Mouse (Mus musculus) liver, adult 2 months (tissue): ENCODE data around the gene Nes. TPM values are rescaled to one million over a fixed set of nuclear protein-coding genes. Genes with fewer than 3 reads are reported as not detected.

Experiments used
- DNase-seq: peaks from one replicate; pipeline ENCODE4 v3.0.0-alpha.2; 2011; ENCODE audit warnings: low read depth, low spot score; ENCODE audit errors: extremely low read depth
- H3K27ac ChIP-seq: fragments of 200-500 bp; replicated peaks from 2 replicates; pipeline ENCODE4 v1.5.1; 2012; ENCODE audit warnings: low read depth, mild to moderate bottlenecking, control low read depth, inconsistent platforms, low read length; ENCODE audit not compliant: insufficient read depth
- H3K27me3 ChIP-seq: fragments of 200-500 bp; 2 replicates; pipeline ENCODE4 v1.6.1; 2012; ENCODE audit warnings: mild to moderate bottlenecking, moderate library complexity, low read length, inconsistent platforms; ENCODE audit not compliant: control insufficient read depth, insufficient read depth
- H3K36me3 ChIP-seq: fragments of 200-500 bp; 2 replicates; pipeline ENCODE4 v1.6.1; 2012; ENCODE audit warnings: low read length, inconsistent platforms; ENCODE audit not compliant: control insufficient read depth, insufficient read depth
- H3K4me1 ChIP-seq: fragments of 200-500 bp; 2 replicates; pipeline ENCODE4 v1.6.1; 2011; ENCODE audit warnings: low read length; ENCODE audit not compliant: control insufficient read depth, insufficient read depth
- H3K4me3 ChIP-seq: fragments of 200-500 bp; 2 replicates; pipeline ENCODE4 v1.5.1; 2011; ENCODE audit warnings: low read depth, mild to moderate bottlenecking, control low read depth, low read length, moderate library complexity; ENCODE audit not compliant: insufficient read depth
- H3K79me2 ChIP-seq: fragments of 200-500 bp; 2 replicates; pipeline ENCODE4 v1.6.1; 2012; ENCODE audit warnings: inconsistent platforms, mild to moderate bottlenecking, low read length, moderate library complexity; ENCODE audit not compliant: control insufficient read depth, insufficient read depth
- H3K9ac ChIP-seq: fragments of 200-500 bp; 2 replicates; pipeline ENCODE4 v1.6.1; 2012; ENCODE audit warnings: low read depth, mild to moderate bottlenecking, control low read depth, inconsistent platforms, low read length
- CTCF ChIP-seq: fragments of 200-500 bp; IDR thresholded peaks from 2 replicates; pipeline ENCODE4 v1.5.1; 2011; ENCODE audit warnings: low read depth, low read length, control low read depth
- POLR2A ChIP-seq: fragments of 200-500 bp; IDR thresholded peaks from 2 replicates; pipeline ENCODE4 v1.6.1; 2011; ENCODE audit warnings: low read length, control low read depth; ENCODE audit not compliant: insufficient read depth; ENCODE audit errors: extremely low read depth
- WGBS: fragments of 180-500 bp; shearing (Covaris S2); methylation state at CpG from one replicate; pipeline ENCODE4 v1.1.7; 2018; 5-methylcytosine and 5-hydroxymethylcytosine counted together
- polyA plus RNA-seq: library from polyadenylated mRNA; depleted of rRNA; stranded (reverse); fragments of >200 nt; gene quantifications from 2 replicates; pipeline ENCODE4 v1.2.3, GENCODE M21; 2012
- total RNA-seq: library from RNA; depleted of rRNA; stranded (reverse); fragments of >200 nt; gene quantifications from 2 replicates; pipeline ENCODE4 v1.2.3, GENCODE M21; 2014

The Nes gene
- total and polyA plus RNA-seq, 2 experiments = 0.53 to 0.65 TPM

DNA sequence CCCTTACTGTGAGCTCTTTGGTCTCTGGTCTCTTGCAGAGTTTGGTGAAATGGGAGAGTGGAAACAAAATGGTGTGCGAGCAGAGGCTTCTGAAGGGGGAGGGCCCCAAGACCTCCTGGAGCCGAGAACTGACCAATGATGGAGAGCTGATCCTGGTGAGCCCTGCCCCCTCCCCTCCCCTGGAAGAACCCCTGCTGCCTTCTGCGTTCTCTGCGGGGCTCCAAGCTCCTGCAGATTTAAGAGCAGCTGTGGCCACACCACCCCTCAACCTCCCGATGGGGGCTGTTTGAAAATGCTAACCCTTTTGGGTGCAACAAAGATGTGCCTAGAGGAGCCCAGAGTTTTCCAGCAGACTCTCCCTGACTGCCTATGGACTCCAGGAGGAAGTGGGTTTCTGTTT is 18.4 kb upstream of the Nes start:
- H3K9ac ChIP-seq = no peak overlapping the region
- no peaks in the 10 kb centered on the region for H3K36me3 ChIP-seq
- DNase-seq = no peak
- H3K4me1 ChIP-seq = peaks cover 3% of the 10 kb centered on the region
- no peak for TF ChIP-seq POLR2A
- no peak for TF ChIP-seq CTCF
- H3K27me3 ChIP-seq = peaks cover 26% of the 10 kb centered on the region; the same call in 1 of the 2 replicates
- no peaks in the 10 kb centered on the region for H3K79me2 ChIP-seq
- H3K4me3 ChIP-seq = no peak overlapping the region
- 5% methylated on average over 5 of the region's 5 CpGs for WGBS
- H3K27ac ChIP-seq = no peak overlapping the region

DNA sequence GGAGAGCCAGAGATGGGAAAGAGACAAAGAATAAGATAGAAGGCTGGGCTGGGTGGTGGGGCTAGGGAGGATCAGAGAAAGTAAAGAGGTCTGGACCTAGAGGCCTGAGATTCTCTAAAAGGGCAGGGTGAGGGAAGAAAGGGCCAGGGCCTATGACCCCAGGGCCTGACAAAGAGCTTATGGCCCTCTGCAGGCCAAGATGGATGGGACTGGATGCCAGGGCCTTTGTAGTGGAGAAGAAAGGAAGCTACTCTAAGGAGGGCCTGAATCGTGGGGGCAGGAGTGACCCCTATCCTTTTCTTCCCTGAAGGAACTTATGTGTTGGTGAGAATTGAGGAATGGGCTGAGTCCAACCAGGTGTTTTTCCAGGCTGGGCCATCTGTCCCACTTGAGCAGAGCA is 12.8 kb upstream of the Nes start:
- Histone ChIP-seq H3K36me3 (no peaks in the 10 kb centered on the region), H3K79me2 (no peaks in the 10 kb centered on the region), H3K27ac (no peak overlapping the region), H3K4me1 (no peaks in the 10 kb centered on the region), H3K9ac (no peak overlapping the region), H3K4me3 (no peak overlapping the region), H3K27me3 (no peaks in the 10 kb centered on the region)
- TF ChIP-seq POLR2A (no peak), CTCF (no peak)
- DNase-seq = no peak
- 94% methylated on average over 1 of the region's 1 CpGs for WGBS

GRCm38 (mm10) chr3:87958476-87958875 is 12.4 kb upstream of the Nes start:
- DNase-seq = no peak
- WGBS = 68% methylated on average over 4 of the region's 4 CpGs

GRCm38 (mm10) chr3:87958967-87959366 is 11.9 kb upstream of the Nes start:
- 77% methylated on average over 1 of the region's 1 CpGs for WGBS
- no peaks in the 10 kb centered on the region for H3K36me3 ChIP-seq
- H3K27me3 ChIP-seq = no peaks in the 10 kb centered on the region
- no peak overlapping the region for H3K4me3 ChIP-seq
- no peaks in the 10 kb centered on the region for H3K79me2 ChIP-seq
- DNase-seq = no peak
- TF ChIP-seq CTCF (no peak), POLR2A (no peak)
- no peak overlapping the region for H3K27ac ChIP-seq
- H3K4me1 ChIP-seq = no peaks in the 10 kb centered on the region
- no peak overlapping the region for H3K9ac ChIP-seq

More at GRCm38 (mm10) chr3:87958476-87958875, 12.4 kb upstream of the Nes start:
- no peak overlapping the region for H3K4me3 ChIP-seq
- no peaks in the 10 kb centered on the region for H3K36me3 ChIP-seq
- no peak for TF ChIP-seq POLR2A
- TF ChIP-seq CTCF = no peak
- no peaks in the 10 kb centered on the region for H3K79me2 ChIP-seq
- no peaks in the 10 kb centered on the region for H3K27me3 ChIP-seq
- H3K9ac ChIP-seq = no peak overlapping the region
- H3K4me1 ChIP-seq = no peaks in the 10 kb centered on the region
- no peak overlapping the region for H3K27ac ChIP-seq

GRCm38 (mm10) chr3:87959371-87959770 is 11.5 kb upstream of the Nes start:
- H3K4me3 ChIP-seq = no peak overlapping the region
- no peak for TF ChIP-seq CTCF
- TF ChIP-seq POLR2A = no peak
- H3K36me3 ChIP-seq = no peaks in the 10 kb centered on the region
- WGBS = 87% methylated on average over 7 of the region's 7 CpGs
- no peak for DNase-seq
- H3K27ac ChIP-seq = no peak overlapping the region
- no peaks in the 10 kb centered on the region for H3K27me3 ChIP-seq
- H3K79me2 ChIP-seq = no peaks in the 10 kb centered on the region
- H3K9ac ChIP-seq = no peak overlapping the region
- H3K4me1 ChIP-seq = no peaks in the 10 kb centered on the region

- TF ChIP-seq POLR2A (no peak), CTCF (no peak)
- no peak for DNase-seq
- H3K36me3 ChIP-seq = no peaks in the 10 kb centered on the region
- H3K27ac ChIP-seq = no peak overlapping the region
- no peaks in the 10 kb centered on the region for H3K27me3 ChIP-seq
- H3K9ac ChIP-seq = no peak overlapping the region
- WGBS = 28% methylated on average over 10 of the region's 10 CpGs
- no peaks in the 10 kb centered on the region for H3K79me2 ChIP-seq
- no peaks in the 10 kb centered on the region for H3K4me1 ChIP-seq
- no peak overlapping the region for H3K4me3 ChIP-seq
Observed at GRCm38 (mm10) chr3:87960191-87960585, 10.7 kb upstream of the Nes start.
